Mouse (Mus musculus): Measurements from ENCODE around the gene Ptpru. TPM values are rescaled to one million over a fixed set of nuclear protein-coding genes. Genes with fewer than 3 reads are reported as not detected.
A peak's percentile ranks its signal among the peaks of the same experiment; 100 is the strongest.

The Ptpru gene
- polyA plus RNA-seq, 1 experiment from 2014 or later, result 26.7 TPM

DNA sequence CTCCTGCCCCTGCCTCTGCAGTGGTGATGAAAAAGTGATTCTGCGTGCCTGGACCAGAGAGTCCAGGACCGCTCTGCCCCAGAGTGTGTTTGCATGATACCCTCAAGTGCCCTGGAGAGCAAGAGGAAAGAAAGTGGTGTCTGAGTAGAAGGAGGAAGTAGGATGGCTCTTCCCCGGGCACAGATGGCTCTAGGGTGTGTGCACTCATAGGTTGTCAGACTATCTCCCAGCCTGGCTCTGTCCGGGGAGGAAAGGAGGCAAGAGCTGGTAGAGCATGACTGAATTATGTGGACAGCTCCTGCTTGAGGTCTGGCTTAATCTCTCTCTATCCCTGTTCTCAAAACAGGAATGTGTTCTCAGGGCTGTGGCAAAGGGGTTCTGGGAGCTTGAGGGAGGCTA lies 23.3 kb upstream of the Ptpru start:
- no peak overlapping the region for H3K9ac ChIP-seq
- H3K27ac ChIP-seq (replicated peaks), result no peak overlapping the region
- no peak overlapping the region for H3K4me2 ChIP-seq (replicated peaks)
- no peak for ATAC-seq (ENCODE audit: insufficient number of reproducible peaks, low FRiP score, low TSS enrichment, low read depth)
- H3K9me3 ChIP-seq (replicated peaks), result no peaks in the 10 kb centered on the region
- no peaks in the 10 kb centered on the region for H3K4me1 ChIP-seq
- WGBS, result 73% methylated on average over 4 of the region's 4 CpGs
- H3K4me3 ChIP-seq (replicated peaks), result no peak overlapping the region
- H3K27me3 ChIP-seq, result no peaks in the 10 kb centered on the region
- peaks cover 55% of the 10 kb centered on the region for H3K36me3 ChIP-seq

DNA sequence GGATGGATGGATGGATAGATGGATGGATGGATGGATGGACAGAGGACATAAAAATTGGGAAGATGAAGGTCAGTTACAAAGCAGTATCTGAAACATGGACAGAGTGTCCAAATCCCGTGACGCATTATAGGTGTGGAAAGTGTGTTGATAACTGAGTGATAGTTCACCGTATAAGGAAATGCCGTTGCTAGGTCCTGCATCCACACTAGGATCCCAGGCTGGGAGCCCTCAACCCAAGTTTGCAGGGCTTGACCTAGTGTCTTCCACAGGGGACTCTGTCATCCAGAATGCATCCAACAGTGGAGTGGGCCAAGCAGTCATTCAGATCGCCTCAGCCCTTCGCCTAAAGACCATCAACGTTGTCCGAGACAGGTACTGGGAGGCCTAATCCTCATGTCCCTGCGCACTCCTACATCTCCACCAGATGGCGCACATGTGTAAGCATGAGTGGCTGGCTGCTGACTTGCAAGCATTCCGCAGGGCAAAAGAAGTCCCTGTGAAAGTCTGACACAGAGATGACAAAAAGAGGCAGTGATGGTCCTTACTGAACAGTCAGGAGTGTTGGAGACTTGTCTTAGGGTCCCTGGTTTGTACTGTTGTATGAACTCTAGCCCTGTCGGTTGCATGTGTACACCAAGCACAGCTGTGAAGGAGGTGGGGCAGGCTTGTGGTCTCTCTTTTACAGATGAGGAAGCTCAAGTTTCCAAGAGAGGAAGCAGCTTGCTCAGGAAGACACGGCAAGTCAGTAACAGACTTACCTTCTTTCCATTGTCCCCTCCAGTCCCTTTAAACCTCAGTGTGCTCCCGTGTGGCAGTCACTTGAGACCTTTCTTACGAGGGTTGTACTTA lies 22.6 kb upstream of the Ptpru start:
- Histone ChIP-seq H3K27ac (replicated peaks) (no peak overlapping the region), H3K36me3 (peaks cover 51% of the 10 kb centered on the region), H3K4me3 (replicated peaks) (no peak overlapping the region), H3K4me2 (replicated peaks) (no peak overlapping the region), H3K4me1 (no peaks in the 10 kb centered on the region), H3K9me3 (replicated peaks) (no peaks in the 10 kb centered on the region), H3K27me3 (no peaks in the 10 kb centered on the region), H3K9ac (no peak overlapping the region)
- 40% methylated on average over 15 of the region's 15 CpGs for WGBS
- ATAC-seq (ENCODE audit: insufficient number of reproducible peaks, low FRiP score, low TSS enrichment, low read depth), result 0 out of 2 replicates have a peak, but pooled peaks have one; percentile 44

DNA sequence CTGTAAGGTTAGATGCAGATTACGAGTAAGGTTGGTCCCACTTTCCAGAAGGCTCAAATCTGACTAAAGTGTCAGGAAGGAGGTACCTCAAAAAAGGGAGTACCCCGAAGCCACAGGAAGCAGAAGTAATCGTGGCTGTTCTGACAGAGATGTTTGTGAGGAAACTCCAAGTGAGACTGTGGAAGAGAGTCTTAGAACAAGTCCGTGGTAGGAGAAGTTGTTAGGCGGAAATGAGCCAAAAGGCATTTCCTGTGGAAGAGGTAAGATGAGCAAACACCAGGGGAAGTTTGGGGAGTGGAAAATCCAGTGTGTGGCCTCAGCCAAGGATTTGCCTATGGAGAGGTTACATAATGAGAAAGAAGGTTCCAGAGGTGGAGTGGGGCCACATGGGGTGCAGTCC lies 16.9 kb upstream of the Ptpru start:
- ATAC-seq (ENCODE audit: insufficient number of reproducible peaks, low FRiP score, low TSS enrichment, low read depth), result no peak
- WGBS, result 74% methylated on average over 5 of the region's 5 CpGs
- Histone ChIP-seq H3K27me3 (no peaks in the 10 kb centered on the region), H3K36me3 (peaks cover 27% of the 10 kb centered on the region), H3K4me1 (peaks cover 10% of the 10 kb centered on the region), H3K9ac (no peak overlapping the region), H3K27ac (replicated peaks) (no peak overlapping the region), H3K4me3 (replicated peaks) (no peak overlapping the region), H3K4me2 (replicated peaks) (no peak overlapping the region), H3K9me3 (replicated peaks) (no peaks in the 10 kb centered on the region)

DNA sequence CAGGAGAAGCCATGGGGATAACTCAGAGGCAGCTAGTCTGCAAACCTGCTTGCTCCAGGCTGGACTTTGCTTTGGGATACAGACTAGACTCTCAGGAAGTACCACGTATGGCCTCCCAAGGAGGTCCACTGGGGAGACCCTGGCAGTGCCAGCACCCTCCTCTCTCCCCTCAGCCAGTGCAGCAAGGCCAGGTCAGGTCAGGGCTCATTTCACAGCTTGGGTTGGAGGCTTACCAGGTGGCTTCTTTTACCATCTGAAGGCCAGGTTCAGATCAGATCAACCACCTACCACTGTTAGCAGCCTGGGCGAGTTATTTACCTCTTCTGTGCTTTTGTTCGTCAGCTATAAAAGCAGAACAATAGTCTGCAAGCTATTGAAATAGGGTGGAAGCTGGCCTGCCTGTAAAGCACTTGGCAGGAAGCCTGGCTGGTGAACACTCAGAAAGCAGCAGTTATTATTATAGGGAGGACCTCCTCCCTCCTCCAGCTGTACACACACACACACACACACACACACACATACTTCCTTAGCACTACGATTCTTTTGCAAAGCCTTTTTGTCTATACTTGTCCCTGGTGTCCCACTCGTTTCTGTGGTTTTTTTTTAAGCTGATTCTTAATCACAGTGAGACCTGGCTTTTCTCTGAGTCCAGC lies 12.0 kb upstream of the Ptpru start:
- H3K4me1 ChIP-seq, result peaks cover 20% of the 10 kb centered on the region
- H3K27ac ChIP-seq (replicated peaks), result peak overlapping the region; percentile 73
- no peak for ATAC-seq (ENCODE audit: insufficient number of reproducible peaks, low FRiP score, low TSS enrichment, low read depth)
- no peak overlapping the region for H3K9ac ChIP-seq
- no peak overlapping the region for H3K4me2 ChIP-seq (replicated peaks)
- H3K27me3 ChIP-seq, result no peaks in the 10 kb centered on the region
- no peaks in the 10 kb centered on the region for H3K36me3 ChIP-seq
- no peaks in the 10 kb centered on the region for H3K9me3 ChIP-seq (replicated peaks)
- H3K4me3 ChIP-seq (replicated peaks), result no peak overlapping the region
- WGBS, result 27% methylated on average over 5 of the region's 5 CpGs

DNA sequence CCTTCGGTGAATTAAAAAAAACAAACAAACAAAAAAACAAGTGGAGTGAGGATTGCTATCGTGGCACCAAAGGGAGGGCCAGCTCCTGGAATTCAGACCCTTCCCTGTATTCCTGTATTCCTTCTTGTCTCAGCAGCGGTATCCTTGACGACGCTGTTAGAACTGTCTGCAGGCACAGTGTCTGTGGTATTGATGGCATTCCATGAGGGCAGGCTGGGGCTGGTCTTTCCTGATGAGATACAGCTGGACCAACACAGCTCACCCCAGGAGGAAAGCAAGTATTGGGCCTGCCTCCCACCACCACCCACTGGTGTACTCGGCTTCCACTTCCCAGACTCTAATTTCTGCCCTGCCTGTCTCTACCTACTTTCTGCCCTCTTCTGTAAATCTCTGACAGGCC lies 10.0 kb upstream of the Ptpru start:
- no peak for ATAC-seq (ENCODE audit: insufficient number of reproducible peaks, low FRiP score, low TSS enrichment, low read depth)
- Histone ChIP-seq H3K4me3 (replicated peaks) (no peak overlapping the region), H3K27ac (replicated peaks) (no peak overlapping the region), H3K36me3 (no peaks in the 10 kb centered on the region), H3K9ac (no peak overlapping the region), H3K4me1 (peaks cover 31% of the 10 kb centered on the region), H3K27me3 (no peaks in the 10 kb centered on the region), H3K9me3 (replicated peaks) (no peaks in the 10 kb centered on the region), H3K4me2 (replicated peaks) (no peak overlapping the region)
- WGBS, result 36% methylated on average over 6 of the region's 6 CpGs

DNA sequence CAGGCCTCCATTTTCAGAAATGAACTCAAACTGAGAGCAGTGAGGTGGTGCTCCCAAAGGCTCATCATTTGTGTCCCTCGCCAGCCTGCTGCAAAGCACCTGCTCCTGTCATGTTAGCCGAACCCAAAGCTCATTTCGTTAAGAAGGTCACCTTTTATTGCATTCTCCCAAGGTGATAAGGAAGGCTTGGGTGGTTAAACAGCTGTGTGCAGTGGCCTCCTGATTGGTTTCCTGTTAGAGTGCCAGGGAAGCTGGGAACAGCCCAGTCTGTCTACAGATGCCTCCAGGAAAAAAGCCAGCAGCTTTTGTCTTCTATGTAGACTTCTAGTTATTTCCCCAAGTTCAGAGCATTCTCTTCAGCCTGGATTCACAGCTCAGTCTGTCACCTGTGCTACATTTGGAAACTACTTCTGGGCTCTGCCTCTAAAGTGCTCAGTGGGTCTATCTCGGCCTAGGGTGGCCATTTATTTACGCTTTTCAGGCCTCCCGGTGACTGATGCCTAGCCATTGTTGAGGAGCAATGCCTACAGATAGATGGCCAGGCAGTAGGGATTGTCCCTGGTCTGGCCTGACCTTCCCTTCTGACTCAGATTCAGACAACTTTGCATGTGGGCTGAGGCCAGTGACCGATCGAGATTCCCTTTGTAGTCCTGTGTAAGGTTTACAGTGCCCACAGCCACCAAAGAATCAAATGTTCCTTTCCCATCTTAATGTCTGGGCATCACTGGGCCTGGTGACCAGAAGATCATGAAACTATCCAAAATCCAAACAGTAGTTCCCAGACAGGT lies 8.1 kb upstream of the Ptpru start:
- ATAC-seq (ENCODE audit: insufficient number of reproducible peaks, low FRiP score, low TSS enrichment, low read depth), result no peak
- H3K4me1 ChIP-seq, result peaks cover 31% of the 10 kb centered on the region
- H3K27me3 ChIP-seq, result peaks cover 2% of the 10 kb centered on the region; the same call in 1 of the 2 replicates
- H3K4me3 ChIP-seq (replicated peaks), result no peak overlapping the region
- H3K36me3 ChIP-seq, result no peaks in the 10 kb centered on the region
- no peaks in the 10 kb centered on the region for H3K9me3 ChIP-seq (replicated peaks)
- H3K27ac ChIP-seq (replicated peaks), result no peak overlapping the region
- no peak overlapping the region for H3K4me2 ChIP-seq (replicated peaks)
- no peak overlapping the region for H3K9ac ChIP-seq
- WGBS, result 81% methylated on average over 8 of the region's 8 CpGs

DNA sequence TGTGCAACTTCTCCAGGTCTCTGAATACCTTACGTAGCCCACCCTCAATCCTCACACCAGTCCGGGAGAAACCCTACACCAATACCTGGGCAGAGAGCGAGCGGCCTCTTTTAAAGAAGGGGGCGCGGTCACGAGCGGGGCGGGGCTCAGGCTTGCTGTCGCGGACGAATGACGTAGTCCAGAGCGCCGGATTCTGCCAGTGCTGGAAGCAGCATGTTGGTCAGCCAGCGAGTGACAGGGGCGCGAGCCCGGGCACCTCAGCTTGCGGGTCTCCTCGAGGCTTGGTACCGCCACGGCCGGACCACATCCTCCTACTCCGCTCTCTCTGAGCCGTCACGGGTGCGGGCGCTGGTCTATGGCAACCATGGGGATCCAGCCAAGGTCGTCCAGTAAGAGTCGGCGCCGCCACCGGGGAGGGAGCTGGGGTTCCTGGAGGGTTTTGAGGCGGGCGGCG lies 5.2 kb upstream of the Ptpru start, which contains the start of gene Mecr:
Gene Mecr, plus strand, starts transcription at position 181 of the 454 bp plus-strand sequence.
- H3K9ac ChIP-seq, result peak within 1 kb of the TSS; percentile 70
- peak; percentile 77 for ATAC-seq (ENCODE audit: insufficient number of reproducible peaks, low FRiP score, low TSS enrichment, low read depth)
- no peaks in the 10 kb centered on the region for H3K9me3 ChIP-seq (replicated peaks)
- H3K27ac ChIP-seq (replicated peaks), result no peak within 1 kb of the TSS
- peaks cover 21% of the 10 kb centered on the region for H3K4me1 ChIP-seq
- H3K4me2 ChIP-seq (replicated peaks), result peak within 1 kb of the TSS; percentile 81
- peak within 1 kb of the TSS; percentile 96 for H3K4me3 ChIP-seq (replicated peaks)
- under 1% methylated on average over 37 of the region's 37 CpGs for WGBS
- H3K27me3 ChIP-seq, result peaks cover 5% of the 10 kb centered on the region; the same call in 1 of the 2 replicates
- no peaks in the 10 kb centered on the region for H3K36me3 ChIP-seq

DNA sequence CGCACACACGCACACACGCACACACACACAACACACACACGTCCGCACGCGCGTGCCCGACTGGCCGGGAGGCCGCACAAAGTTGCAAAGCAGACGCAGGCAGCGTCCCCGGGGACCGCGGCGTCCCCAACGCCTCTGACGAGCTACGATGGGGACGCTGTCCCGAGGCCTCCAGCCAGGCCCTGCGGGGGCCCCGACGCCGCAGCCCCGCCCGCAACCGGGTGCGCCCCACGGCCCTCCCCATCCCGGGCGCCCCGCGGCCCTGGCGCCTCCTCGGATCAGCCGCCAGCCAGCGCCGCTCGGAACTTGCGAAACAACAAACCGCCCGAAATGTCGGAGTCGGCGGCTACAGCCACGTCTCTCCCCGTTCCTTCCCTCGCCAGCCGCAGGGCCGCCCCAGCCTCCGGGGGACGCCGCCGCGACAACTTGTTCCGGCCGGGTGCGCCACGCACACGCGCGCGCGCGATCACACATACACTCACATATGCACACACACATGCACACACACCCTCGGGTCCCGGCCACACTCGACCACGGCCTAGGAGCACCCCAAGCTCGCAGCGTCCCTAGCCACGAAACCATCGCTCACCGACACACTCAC lies 1.1 kb downstream of the Ptpru start:
- ATAC-seq (ENCODE audit: insufficient number of reproducible peaks, low FRiP score, low TSS enrichment, low read depth), result no peak
- Histone ChIP-seq H3K27ac (replicated peaks) (peak overlapping the region; percentile 34), H3K4me3 (replicated peaks) (peak overlapping the region; percentile 63), H3K27me3 (peaks cover 15% of the 10 kb centered on the region), H3K9ac (peak overlapping the region; percentile 74), H3K4me1 (peaks cover 41% of the 10 kb centered on the region), H3K36me3 (no peaks in the 10 kb centered on the region), H3K4me2 (replicated peaks) (peak overlapping the region; percentile 94), H3K9me3 (replicated peaks) (no peaks in the 10 kb centered on the region)
- under 1% methylated on average over 76 of the region's 76 CpGs for WGBS

DNA sequence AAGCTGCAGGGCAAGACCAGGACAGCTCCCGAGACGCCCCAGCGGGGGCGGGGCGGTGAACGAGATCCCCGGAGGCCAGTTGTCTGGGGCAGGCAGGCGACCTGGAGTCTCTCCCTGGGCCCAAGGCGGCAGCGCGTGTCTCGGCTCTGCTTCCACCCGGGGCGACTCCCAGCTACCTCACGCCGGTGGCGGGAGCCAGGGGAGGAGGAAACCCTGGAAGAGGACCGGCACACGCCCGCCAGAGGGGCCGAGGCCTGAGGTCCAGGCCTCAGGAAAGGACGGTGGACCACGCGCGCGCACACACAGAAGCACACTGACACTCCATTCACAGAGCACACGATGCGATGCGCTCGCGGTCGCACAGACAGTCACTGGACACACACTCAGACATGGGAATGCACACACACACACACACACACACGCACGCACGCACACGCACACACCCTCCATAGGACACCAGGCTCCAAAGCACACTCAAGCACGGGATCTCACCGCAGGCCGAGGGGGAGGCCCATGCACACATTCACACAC lies 1.7 kb downstream of the Ptpru start:
- 1% methylated on average over 39 of the region's 39 CpGs for WGBS
- H3K4me1 ChIP-seq, result peaks cover 46% of the 10 kb centered on the region
- H3K4me3 ChIP-seq (replicated peaks), result peak overlapping the region; percentile 63
- no peaks in the 10 kb centered on the region for H3K9me3 ChIP-seq (replicated peaks)
- no peak for ATAC-seq (ENCODE audit: insufficient number of reproducible peaks, low FRiP score, low TSS enrichment, low read depth)
- peak overlapping the region; percentile 94 for H3K4me2 ChIP-seq (replicated peaks)
- peak overlapping the region; percentile 74; the same call in 1 of the 2 replicates for H3K9ac ChIP-seq
- no peaks in the 10 kb centered on the region for H3K36me3 ChIP-seq
- H3K27me3 ChIP-seq, result peaks cover 15% of the 10 kb centered on the region
- 0 out of 2 replicates have a peak overlapping the region, but pooled peaks have one; percentile 34 for H3K27ac ChIP-seq (replicated peaks)

DNA sequence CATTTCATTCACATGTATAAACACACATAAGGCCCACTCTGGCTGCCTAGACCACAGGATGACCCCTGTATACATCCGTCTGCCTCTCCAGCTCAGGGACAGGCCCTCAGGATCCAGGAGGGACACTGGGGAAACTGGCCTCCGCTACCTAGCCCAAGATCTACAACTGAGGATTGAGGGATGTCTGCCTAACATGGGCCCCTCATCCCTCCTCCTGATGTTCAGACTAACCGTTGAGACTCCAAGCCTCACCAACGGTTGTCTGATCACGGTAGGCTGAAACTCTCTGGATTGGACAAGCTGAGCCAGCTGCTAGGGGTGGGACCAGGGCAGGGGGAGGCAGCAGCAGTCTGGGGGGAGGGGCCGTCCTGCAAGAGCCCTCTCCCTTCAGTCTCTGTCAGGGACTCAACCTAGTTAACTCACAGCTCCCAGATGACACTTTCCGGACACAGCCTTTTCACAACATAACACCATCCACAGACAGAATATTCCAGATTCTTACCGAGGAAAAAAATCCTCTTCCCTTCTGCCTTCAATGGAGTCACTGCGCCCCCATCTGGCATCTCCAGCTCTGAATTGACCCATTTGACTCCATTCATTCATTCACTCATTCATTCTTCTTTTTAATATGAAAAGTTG lies 4.0 kb downstream of the Ptpru start:
- ATAC-seq (ENCODE audit: insufficient number of reproducible peaks, low FRiP score, low TSS enrichment, low read depth), result 0 out of 2 replicates have a peak, but pooled peaks have one; percentile 21
- H3K4me1 ChIP-seq, result peaks cover 60% of the 10 kb centered on the region
- 19% methylated on average over 9 of the region's 9 CpGs for WGBS
- no peak overlapping the region for H3K27ac ChIP-seq (replicated peaks)
- no peak overlapping the region for H3K9ac ChIP-seq
- no peak overlapping the region; the same call in 1 of the 2 replicates for H3K4me2 ChIP-seq (replicated peaks)
- no peak overlapping the region for H3K4me3 ChIP-seq (replicated peaks)
- H3K36me3 ChIP-seq, result no peaks in the 10 kb centered on the region
- no peaks in the 10 kb centered on the region for H3K9me3 ChIP-seq (replicated peaks)
- H3K27me3 ChIP-seq, result peaks cover 9% of the 10 kb centered on the region
